Mouse (Mus musculus): Measurements from ENCODE around the gene Ugt2b35.
"Not testable (repeated sequence)": the region's sequence is repeated elsewhere in the genome, so short reads cannot be mapped to it uniquely, and the experiment has no call there.

Gene Ugt2b35

DNA sequence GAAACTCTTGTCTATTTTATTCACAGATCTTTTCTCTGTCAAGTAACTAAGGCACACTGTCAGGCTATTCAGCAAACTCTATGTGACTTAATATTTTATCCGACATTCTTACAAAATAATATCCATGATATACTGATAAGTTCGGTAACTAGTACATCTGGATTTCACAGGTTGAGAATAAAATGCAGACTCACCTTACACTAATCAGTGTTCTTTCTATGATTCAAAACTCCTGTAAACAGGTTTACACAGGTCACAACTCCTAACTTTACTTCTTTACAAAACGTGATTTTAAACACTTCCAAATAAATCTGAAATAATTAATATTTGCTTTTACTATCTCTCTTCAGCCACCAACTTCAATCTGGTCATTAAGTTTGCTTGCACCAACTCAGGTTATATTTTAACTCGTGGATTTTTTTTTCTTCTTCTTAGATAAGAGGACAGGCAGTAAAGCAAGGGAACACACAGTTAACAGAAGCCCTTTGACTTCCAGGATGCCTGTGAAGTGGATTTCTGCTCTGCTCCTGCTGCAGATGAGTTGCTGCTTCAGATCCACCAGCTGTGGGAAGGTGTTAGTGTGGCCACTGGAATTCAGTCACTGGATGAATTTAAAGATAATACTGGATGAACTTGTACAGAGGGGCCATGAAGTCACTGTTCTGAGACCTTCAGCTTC lies at the start of gene Ugt2b35:
Gene Ugt2b35 (plus strand): TSS at position 466 of the 679 bp plus-strand sequence.
- DNase-seq (ENCODE audit: low spot score) = no peak

DNA sequence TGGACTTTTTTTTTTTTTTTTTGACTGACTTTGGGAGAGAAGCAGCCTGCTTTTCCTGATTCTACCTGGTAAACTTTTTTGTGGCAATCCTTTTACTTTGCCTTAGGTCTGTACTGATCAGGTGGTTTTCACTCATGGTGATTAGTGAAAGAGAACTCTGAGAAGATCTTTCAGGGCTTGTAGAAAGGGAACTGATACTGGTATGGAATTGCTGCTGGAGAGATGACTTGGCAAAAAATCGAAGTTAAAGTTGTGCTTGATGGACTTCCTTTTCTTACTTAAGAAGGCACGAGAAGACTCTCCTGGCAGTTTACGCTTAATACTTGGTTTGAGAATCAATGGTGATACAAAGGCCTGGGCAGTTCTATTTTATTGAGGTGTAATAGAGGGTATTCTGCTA lies 40.2 kb upstream of the Ugt2b35 start:
- no peak for DNase-seq (ENCODE audit: low spot score)

DNA sequence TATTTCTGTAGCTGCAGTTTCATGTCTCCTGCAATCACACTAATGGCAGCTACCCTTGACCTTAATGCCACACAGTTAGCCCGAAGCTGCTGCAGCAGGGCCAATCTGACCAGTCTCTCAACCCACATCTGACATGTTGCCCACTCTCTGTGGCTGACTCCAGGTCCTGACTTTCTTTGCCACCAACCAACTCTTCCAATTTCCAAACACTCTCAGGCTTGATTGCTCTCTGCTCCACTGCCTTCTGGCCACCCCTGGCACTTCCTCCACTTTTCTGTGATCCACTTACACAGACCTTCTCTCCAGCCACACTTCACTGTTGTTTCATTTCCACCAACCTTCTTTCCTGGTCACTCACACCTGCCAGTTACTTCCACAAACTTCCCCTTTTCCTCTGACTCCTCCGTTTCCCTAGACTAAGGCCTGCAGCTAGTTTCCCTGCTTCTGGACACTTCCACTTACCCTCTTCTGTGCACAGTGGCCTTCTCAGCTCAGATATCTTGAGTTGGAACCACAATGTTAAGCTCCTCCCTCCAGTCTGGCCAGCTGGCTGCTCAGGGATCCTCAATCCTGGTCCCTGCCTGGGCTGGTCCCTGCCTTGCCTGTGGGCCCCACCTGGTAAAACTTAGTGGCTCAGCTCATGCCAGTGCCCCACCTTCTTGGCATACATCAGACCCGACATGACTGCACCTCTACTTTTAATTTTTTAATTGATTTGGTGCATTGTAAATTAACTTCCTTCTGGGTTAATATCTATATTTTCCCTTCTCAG lies 38.9 kb upstream of the Ugt2b35 start:
- no peak for DNase-seq (ENCODE audit: low spot score)

DNA sequence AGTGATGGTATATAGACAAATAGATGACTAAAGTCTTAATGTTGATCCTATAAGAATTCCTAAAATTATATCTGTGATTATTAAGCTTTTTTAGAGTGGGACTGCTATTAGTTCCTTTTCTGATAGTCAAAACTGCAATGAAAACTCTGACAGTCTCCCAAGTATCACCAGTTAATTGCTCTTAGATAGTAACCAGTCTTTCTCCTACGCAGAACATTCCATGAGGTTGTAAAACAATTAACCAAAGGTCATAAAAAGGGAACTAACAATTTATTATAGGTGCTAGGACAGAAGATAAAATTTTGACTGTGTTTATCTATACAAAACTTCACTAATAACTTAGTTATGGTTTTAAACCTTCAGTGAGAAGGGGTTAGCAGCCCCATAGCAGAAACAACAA lies 37.8 kb upstream of the Ugt2b35 start:
- not testable (repeated sequence) for DNase-seq (ENCODE audit: low spot score)

DNA sequence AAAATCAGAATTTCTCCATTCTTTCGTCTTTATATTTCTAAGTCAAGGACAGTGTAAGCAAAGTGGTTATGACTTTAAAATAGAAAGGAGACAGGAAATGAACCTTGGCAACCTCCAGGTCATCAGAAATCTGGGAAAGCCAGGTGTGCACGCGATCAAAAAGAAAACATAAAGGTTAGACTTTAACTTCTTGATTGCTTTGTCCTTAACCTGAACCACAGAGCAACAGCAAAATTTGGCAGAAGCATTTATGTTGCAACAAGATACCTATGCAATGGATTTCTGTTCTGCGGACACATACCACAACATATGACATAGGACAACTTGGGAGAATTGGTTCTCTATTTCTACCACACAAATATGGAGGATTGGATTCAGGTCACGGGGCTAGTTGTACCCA lies 33.4 kb upstream of the Ugt2b35 start:
- DNase-seq (ENCODE audit: low spot score) = not testable (repeated sequence)

DNA sequence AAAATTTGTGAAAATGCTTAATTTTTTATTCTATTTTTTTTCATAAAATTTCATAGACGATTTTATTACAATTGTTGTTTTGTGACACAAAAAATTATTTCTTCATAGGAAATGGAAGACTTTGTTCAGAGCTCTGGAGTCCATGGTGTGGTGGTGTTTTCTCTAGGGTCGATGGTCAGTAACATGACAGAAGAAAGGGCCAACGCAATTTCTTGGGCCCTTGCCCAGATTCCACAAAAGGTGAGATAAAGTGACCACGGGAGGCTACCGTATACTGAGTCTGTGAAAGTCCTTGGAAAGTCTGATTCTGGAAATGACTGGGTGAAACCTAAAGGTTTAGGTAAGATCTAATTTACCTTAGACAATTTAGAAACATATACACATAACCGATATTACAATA lies 4.1 kb downstream of the Ugt2b35 start:
- no peak for DNase-seq (ENCODE audit: low spot score)

DNA sequence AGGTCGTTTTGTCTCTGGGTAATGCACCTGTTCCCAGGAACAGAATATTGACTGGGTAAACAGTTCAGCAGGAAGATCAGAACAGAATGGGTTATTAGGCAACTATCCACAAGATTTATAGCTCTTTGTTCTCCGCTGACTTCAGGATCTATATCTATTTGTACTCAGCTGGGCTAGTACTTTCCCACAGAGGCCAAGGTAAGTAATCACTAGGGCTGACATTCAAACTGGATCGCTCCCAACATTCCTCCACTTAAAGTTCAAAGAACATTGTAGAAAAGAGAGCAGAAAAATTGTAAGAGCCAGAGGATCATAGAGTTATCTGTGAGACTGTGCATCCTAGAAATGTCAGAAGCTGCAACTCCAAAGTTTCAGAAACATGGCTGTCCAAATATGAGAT lies 14.8 kb downstream of the Ugt2b35 start:
- no peak for DNase-seq (ENCODE audit: low spot score)

DNA sequence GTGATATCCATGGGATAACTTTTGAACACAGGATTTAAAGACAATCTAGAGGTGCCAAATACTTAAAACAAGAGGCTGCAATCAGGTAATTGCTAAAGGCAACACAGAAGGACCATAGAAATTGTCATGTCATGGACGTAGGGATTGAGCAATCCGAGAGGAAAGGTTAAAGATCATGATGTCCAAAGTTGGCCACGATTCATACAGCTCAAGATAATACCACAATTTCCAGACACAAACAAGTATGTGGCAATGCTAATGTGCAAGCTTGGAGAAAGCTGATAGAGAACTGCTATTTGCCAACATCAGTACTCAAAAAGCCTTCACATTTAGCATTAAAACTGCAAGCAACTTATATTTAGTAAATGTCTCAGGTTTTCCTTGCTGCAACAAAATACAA lies 26.7 kb downstream of the Ugt2b35 start:
- no peak for DNase-seq (ENCODE audit: low spot score)

DNA sequence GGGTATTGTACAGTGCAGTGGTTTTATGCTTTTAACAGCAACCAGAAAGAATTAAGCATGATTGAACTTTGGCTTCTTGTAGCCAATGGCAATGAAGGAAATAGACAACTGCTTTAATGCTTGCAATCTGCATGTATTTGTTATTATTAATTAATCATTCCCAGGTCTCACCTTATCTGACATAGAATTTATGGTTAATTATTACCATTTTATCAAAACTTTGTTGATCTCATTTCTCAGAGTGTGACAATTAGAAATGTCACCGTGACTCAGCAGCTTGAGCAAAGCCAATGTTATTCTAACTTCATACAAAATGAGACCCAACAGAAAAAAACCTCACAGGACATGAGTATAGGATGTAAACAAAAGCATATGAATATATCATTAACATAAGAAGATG lies 30.0 kb downstream of the Ugt2b35 start:
- no peak for DNase-seq (ENCODE audit: low spot score)

Measured in testis, postnatal 14 days (tissue).